Mouse (Mus musculus) erythroblast, embryonic 14.5 days (primary cell): ENCODE results near the gene Atp8b2. TPM values are rescaled to one million over a fixed set of nuclear protein-coding genes. Genes with fewer than 3 reads are reported as not detected.
A peak's percentile ranks its signal among the peaks of the same experiment; 100 is the strongest.

ENCODE experiments used
- H3K27me3 ChIP-seq: 2 replicates; pipeline ENCODE4 v1.6.1; 2012; ENCODE audit warnings: inconsistent platforms; ENCODE audit not compliant: control insufficient read depth
- H3K36me3 ChIP-seq: 2 replicates; pipeline ENCODE4 v1.6.1; 2012; ENCODE audit warnings: mild to moderate bottlenecking, inconsistent platforms; ENCODE audit not compliant: control insufficient read depth
- H3K4me1 ChIP-seq: 2 replicates; pipeline ENCODE4 v1.6.1; 2012; ENCODE audit warnings: inconsistent platforms; ENCODE audit not compliant: control insufficient read depth
- H3K4me3 ChIP-seq: replicated peaks from 2 replicates; pipeline ENCODE3; 2012; ENCODE audit warnings: moderate library complexity, mild to moderate bottlenecking, inconsistent platforms
- H3K9me3 ChIP-seq: 2 replicates; pipeline ENCODE4 v1.6.1; 2012; ENCODE audit warnings: low read length, inconsistent platforms, mixed read lengths; ENCODE audit not compliant: control insufficient read depth
- GATA1 ChIP-seq: IDR thresholded peaks from 2 replicates; pipeline ENCODE4 v1.6.1; 2012; ENCODE audit warnings: low read length, inconsistent platforms, mixed read lengths
- TAL1 ChIP-seq: IDR thresholded peaks from 3 replicates; pipeline ENCODE4 v1.6.1; 2012; ENCODE audit warnings: low read length, inconsistent platforms, mixed read lengths
- polyA plus RNA-seq: library from polyadenylated mRNA; stranded (reverse); fragments of >175 nt; gene quantifications from 2 replicates; pipeline ENCODE4 v1.2.3, GENCODE M21; 2012

Gene Atp8b2
- polyA plus RNA-seq, result 0.01 and 0.03 TPM in 2 replicates

DNA sequence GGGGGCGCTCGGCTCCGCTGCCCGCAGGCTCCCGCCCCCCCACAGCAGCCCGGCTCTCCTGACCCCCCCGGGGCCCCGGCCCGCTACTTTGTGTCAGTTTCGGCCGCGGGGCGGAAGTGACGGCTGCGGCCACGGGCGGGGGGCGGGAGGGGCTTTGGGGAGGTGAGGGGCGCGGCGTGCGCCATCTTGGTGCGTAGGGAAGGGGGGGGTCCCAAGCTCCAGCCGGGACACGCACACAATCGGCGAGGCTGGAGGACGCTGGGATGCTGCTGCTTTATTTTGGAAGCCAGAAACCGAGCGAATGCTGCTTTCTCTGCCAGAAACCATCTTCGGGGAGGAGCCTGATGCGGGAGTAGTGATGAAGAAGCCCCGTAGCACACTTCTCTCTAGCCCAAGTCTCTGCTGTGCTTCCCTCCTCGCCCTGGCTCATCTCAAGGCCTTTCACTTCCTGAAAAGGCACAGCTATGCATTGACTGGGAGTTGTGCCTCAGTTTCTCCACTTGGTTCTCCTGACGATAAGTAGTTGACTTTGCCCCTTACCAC is at the start of gene Atp8b2:
TSS of gene Atp8b2 (minus strand) at position 288 of the 543 bp plus-strand sequence.
- H3K36me3 ChIP-seq, result no peaks in the 10 kb centered on the region; the same call in 1 of the 2 replicates
- peaks cover 14% of the 10 kb centered on the region for H3K4me1 ChIP-seq
- H3K9me3 ChIP-seq, result no peaks in the 10 kb centered on the region
- no peak for TF ChIP-seq TAL1
- no peak for TF ChIP-seq GATA1
- H3K4me3 ChIP-seq, result peak within 1 kb of the TSS; percentile 46
- peaks cover 66% of the 10 kb centered on the region for H3K27me3 ChIP-seq

DNA sequence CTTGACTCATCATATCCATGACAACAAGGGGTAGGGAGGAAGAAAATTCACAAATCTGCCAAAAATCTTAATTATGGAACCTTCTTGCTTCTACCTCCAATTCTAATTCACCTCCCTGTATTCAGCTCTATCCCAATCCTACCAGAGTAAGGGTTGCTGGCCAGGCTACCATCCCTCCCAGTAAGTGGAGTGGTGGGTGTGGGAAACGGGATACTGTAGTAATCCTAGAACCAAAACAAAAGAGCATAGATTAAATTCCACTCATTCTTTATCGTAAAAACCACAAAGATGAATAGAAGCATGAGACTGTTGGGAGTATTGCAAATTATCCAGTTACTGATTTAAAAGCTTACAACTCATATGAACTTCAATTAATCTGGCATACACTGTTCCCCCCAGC is 47.0 kb upstream of the Atp8b2 start:
- no peaks in the 10 kb centered on the region for H3K27me3 ChIP-seq
- no peak overlapping the region for H3K4me3 ChIP-seq
- TF ChIP-seq GATA1 (no peak), TAL1 (no peak)
- H3K4me1 ChIP-seq, result no peaks in the 10 kb centered on the region
- H3K9me3 ChIP-seq, result no peaks in the 10 kb centered on the region
- peaks cover 99% of the 10 kb centered on the region for H3K36me3 ChIP-seq

DNA sequence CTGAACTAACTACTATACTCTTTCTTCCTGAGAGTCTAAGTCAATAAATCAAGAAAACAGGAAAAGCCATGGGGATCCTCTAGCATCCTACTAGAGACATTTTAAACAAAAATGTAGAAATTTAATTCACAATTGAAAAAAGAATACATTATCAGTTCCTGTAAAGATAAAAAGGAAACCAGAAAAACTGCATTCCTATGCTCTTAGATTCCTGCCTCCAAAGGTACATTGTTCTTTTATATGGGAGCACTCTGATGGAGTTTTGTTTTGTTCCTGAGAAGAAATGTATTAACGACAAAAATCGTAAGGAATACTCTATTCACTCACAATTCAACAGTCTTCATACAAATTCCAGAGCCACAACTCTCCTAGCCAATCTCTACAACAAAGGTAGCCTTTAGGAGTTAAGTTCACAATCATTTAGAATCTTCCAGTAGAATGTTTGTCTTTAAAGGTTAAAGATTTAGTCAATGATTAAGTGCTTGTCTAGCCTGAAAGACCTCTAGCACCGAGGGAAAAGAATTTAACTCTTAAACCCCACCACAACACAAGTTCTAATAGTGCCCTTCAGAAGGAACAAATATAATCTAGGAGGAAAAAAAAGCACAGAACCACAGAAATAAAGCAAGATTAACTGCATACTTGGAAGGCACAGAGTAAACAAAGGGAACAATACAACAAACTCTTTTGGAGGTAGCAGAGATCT is 40.9 kb upstream of the Atp8b2 start:
- Histone ChIP-seq H3K36me3 (peaks cover 88% of the 10 kb centered on the region), H3K4me1 (peaks cover 4% of the 10 kb centered on the region), H3K27me3 (no peaks in the 10 kb centered on the region), H3K4me3 (no peak overlapping the region), H3K9me3 (no peaks in the 10 kb centered on the region)
- TF ChIP-seq TAL1 (no peak), GATA1 (no peak)

DNA sequence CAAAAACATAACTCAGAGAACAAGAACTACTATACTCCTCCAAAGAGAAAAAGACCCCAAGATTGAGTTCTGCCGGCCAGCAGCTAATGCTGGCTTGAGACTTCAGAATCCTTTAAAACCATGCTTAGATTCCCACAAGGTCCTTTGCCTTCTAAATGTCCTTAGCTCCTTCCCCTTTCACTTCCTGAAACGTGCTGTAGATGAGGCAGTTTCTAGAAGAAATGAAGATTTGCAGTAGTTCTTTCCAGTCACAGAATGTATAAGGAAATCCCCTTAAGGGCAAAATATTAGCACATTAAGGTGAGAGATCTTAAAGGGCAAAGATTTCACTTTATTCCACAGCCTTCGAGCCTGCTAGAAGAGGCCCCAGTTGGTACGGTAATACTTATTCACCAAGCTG is 36.5 kb upstream of the Atp8b2 start:
- Histone ChIP-seq H3K4me1 (peaks cover 23% of the 10 kb centered on the region), H3K4me3 (no peak overlapping the region), H3K9me3 (no peaks in the 10 kb centered on the region), H3K27me3 (no peaks in the 10 kb centered on the region), H3K36me3 (peaks cover 66% of the 10 kb centered on the region)
- TF ChIP-seq GATA1, result no peak

DNA sequence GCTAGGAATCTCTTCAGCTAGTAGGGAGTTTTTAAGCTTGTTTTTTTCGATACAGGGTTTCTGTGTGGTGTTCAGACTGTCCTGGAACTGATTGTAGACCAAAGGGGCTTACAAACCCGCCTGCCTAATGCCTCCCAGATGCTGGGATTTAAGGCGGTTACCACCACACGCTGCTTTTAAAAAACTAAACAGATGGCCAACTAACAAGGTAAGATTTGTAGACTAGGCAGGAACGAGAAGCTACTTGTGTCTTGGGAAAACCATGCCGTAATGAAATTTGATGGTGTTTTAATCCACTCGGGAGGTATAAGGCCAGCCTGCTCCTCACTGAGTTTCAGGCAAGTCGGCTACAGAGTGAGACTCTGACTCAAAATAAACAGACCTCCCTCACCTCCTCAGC is 35.8 kb upstream of the Atp8b2 start:
- Histone ChIP-seq H3K4me1 (peaks cover 23% of the 10 kb centered on the region), H3K4me3 (peak overlapping the region; percentile 93), H3K9me3 (no peaks in the 10 kb centered on the region), H3K27me3 (no peaks in the 10 kb centered on the region), H3K36me3 (peaks cover 68% of the 10 kb centered on the region)
- TF ChIP-seq TAL1 (no peak), GATA1 (no peak)

DNA sequence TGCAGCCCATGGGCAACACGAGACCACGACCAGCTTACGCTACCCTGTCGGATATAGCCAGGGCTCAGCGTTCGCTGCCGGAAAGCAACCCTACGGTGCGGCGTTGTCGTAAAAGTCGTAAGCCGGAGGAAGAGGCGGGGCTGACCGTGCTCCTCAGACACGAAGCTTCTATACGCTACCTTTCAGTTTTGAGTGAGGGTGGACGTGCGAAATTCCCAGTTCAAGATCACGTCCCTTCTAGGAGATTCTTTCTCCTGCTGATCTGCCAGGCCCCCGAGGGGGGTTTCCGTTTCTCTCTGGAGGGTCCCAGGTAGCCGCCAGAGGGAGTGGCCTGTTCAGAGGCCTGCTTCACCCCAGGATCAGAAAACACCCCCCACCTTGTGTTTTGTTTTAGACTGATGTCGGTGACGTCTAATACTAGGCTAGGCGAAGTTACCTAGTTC is 35.3 kb upstream of the Atp8b2 start, which contains the start of gene Hax1:
TSS of gene Hax1 (minus strand) at position 169 of the 443 bp plus-strand sequence.
- H3K9me3 ChIP-seq, result no peaks in the 10 kb centered on the region
- peaks cover 23% of the 10 kb centered on the region for H3K4me1 ChIP-seq
- peaks cover 68% of the 10 kb centered on the region for H3K36me3 ChIP-seq
- H3K27me3 ChIP-seq, result no peaks in the 10 kb centered on the region
- TF ChIP-seq GATA1 (no peak), TAL1 (no peak)
- H3K4me3 ChIP-seq, result peak within 1 kb of the TSS; percentile 93

DNA sequence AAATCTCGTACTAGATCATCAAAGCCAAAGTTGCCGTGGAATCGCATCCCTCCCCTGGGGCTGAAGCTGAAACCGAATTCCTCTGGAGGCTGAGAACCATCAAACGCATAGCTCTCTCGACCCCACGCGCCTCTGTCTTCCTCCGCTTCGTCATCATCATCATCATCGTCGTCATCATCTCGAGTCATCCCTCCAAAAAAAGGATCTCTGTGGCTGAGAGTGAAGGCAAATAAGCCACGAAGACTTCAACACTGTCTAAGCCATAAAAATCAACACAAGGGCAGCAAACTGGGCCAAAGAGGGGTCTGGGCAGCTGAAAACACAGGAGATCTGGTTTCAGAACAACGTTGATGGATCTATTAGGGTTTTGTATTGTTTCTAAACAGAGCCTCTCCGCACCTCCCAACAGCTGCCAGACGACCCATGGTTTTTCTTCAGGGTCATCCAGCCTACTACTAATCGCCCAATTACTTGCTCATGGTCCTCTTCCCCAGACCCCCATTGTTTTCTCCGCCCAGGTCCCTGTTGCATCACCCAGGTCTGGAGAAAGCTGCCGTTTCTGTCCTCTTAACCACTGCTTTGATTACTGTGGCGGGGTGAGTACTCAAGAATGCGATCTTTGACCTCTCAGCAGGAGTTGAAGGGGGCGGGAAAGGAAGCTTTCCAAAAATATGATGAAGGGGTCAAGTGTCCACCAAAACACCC is 34.6 kb upstream of the Atp8b2 start:
- Histone ChIP-seq H3K27me3 (no peaks in the 10 kb centered on the region), H3K36me3 (peaks cover 62% of the 10 kb centered on the region), H3K4me3 (peak overlapping the region; percentile 93), H3K9me3 (no peaks in the 10 kb centered on the region), H3K4me1 (peaks cover 23% of the 10 kb centered on the region)
- TF ChIP-seq GATA1 (no peak), TAL1 (no peak)

DNA sequence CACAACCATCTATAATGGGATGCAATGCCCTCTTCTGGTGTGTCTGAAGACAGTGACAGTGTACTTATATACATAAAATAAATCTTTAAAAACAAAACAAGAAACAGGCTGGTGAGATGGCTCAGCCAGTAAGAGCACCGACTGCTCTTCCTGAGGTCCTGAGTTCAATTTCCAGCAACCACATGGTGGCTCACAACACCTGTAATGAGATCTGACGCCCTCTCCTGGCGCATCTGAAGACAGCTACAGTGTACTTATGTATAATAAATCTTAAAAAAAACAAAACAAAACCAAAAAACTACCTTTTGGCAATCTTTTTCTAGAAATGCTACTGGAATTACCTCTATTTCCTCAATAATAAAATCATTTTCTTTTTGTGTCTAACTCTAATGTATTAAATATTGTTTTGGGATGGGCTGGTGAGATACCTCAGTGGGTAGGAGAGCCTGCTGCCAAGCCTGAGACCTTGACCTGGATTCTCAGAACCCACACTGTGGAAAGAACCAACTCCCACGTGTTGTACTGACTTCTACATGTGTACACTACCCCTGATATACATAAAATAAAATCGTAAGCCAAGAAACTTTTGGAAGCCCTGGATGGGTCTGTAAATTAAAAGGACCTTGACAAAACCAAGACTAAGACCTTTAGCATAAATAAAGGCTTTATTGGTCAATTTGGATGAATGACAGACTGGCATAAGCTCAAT is 31.7 kb upstream of the Atp8b2 start:
- peaks cover 23% of the 10 kb centered on the region for H3K4me1 ChIP-seq
- H3K36me3 ChIP-seq, result peaks cover 36% of the 10 kb centered on the region
- no peak for TF ChIP-seq GATA1
- TF ChIP-seq TAL1, result no peak
- no peaks in the 10 kb centered on the region for H3K27me3 ChIP-seq
- H3K9me3 ChIP-seq, result no peaks in the 10 kb centered on the region
- no peak overlapping the region for H3K4me3 ChIP-seq

DNA sequence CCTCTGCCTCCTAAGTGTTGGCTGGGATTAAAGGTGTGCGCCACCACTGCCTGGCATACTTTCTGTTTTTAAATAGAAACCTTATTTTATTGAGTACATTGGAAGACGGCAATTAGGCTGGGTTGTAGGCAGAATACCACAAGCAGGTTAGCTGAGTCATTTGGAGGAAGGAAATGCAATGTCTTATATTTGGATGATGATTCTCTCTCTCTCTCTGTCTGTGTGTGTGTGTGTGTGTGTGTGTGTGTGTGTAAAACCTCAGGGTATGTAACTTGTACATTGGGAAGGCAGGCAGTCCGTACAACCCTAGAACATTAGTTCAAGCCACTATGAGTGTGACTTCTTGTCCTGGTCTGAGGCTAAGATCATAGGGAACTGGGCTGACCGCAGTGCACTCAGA is 24.5 kb upstream of the Atp8b2 start:
- Histone ChIP-seq H3K36me3 (peaks cover 2% of the 10 kb centered on the region; the same call in 1 of the 2 replicates), H3K9me3 (no peaks in the 10 kb centered on the region), H3K27me3 (no peaks in the 10 kb centered on the region), H3K4me3 (no peak overlapping the region), H3K4me1 (no peaks in the 10 kb centered on the region)
- TF ChIP-seq TAL1 (no peak), GATA1 (no peak)
